Mouse (Mus musculus) macrophage (primary cell): ENCODE results near the gene Ifna11. TPM values are rescaled to one million over a fixed set of nuclear protein-coding genes. Genes with fewer than 3 reads are reported as not detected.

Experiments used
- H3K27ac ChIP-seq: fragments of 350-480 bp; formaldehyde crosslinking; 2 replicates; pipeline ENCODE4 v1.9.0; 2021
- H3K36me3 ChIP-seq: fragments of 350-480 bp; formaldehyde crosslinking; 2 replicates; pipeline ENCODE4 v1.9.0; 2021; ENCODE audit errors: inconsistent target
- H3K4me3 ChIP-seq: fragments of 350-480 bp; formaldehyde crosslinking; 2 replicates; pipeline ENCODE4 v1.9.0; 2021; ENCODE audit errors: inconsistent target
- H3K79me2 ChIP-seq: fragments of 350-480 bp; formaldehyde crosslinking; 2 replicates; pipeline ENCODE4 v1.9.0; 2021; ENCODE audit errors: inconsistent target
- WGBS: methylation state at CpG from one replicate; pipeline ENCODE4 v1.1.7; 2026; ENCODE audit warnings: inconsistent platforms; ENCODE audit not compliant: missing documents; 5-methylcytosine and 5-hydroxymethylcytosine counted together
- polyA plus RNA-seq: library from polyadenylated mRNA; stranded (reverse); fragments of 250-400 nt; gene quantifications from 3 replicates; pipeline ENCODE4 v1.2.4, GENCODE M21; 2018; ENCODE audit warnings: inconsistent platforms

The Ifna11 gene
- polyA plus RNA-seq, 1 experiment from 2014 or later = not detected

- Histone ChIP-seq H3K79me2 (no peaks in the 10 kb centered on the region), H3K4me3 (no peak overlapping the region), H3K36me3 (no peaks in the 10 kb centered on the region), H3K27ac (peak overlapping the region; percentile 75)
- 5% methylated on average over 5 of the region's 6 CpGs for WGBS
Measured at GRCm38 (mm10) chr4:88865011-88865569, 45.3 kb downstream of the Ifna11 start.

GRCm38 (mm10) chr4:88867366-88867925 is 47.7 kb downstream of the Ifna11 start:
- Histone ChIP-seq H3K79me2 (no peaks in the 10 kb centered on the region), H3K4me3 (peak overlapping the region; percentile 54), H3K36me3 (no peaks in the 10 kb centered on the region), H3K27ac (no peak overlapping the region)
- 0% methylated on average over 5 of the region's 8 CpGs for WGBS

- WGBS = 14% methylated on average over 22 of the region's 31 CpGs
- H3K27ac ChIP-seq = no peak overlapping the region
- no peaks in the 10 kb centered on the region for H3K79me2 ChIP-seq
- peak overlapping the region; percentile 54 for H3K4me3 ChIP-seq
- no peaks in the 10 kb centered on the region for H3K36me3 ChIP-seq
Measured at GRCm38 (mm10) chr4:88867926-88868911, 48.5 kb downstream of the Ifna11 start.

Other genes starting within 250 kb of the Ifna11 start
- gene Ifna14, start 248.2 kb upstream of the Ifna11 start, polyA plus RNA-seq = not detected in 3 replicates
- gene Ifna9, start 227.6 kb upstream of the Ifna11 start, polyA plus RNA-seq = not detected in 3 replicates
- gene Ifna12, start 216.6 kb upstream of the Ifna11 start, polyA plus RNA-seq = not detected in 3 replicates
- gene C87499, start 185.5 kb upstream of the Ifna11 start, polyA plus RNA-seq = not detected in 3 replicates
- not detected in 3 replicates for gene Ifna13, start 175.5 kb upstream of the Ifna11 start, polyA plus RNA-seq
- not detected in 3 replicates for gene Ifna16, start 143.0 kb upstream of the Ifna11 start, polyA plus RNA-seq
- gene Ifna2, start 136.0 kb upstream of the Ifna11 start, polyA plus RNA-seq = not detected in 3 replicates
- gene Ifnab, start 128.6 kb upstream of the Ifna11 start, polyA plus RNA-seq = not detected in 3 replicates
- gene Gm26566, start 98.2 kb upstream of the Ifna11 start, polyA plus RNA-seq = 0.47 TPM in 1 of 3 replicates, not detected in the others
- 50.3 to 101 TPM (median 75.4 TPM) in 3 replicates for gene Klhl9, start 97.5 kb upstream of the Ifna11 start, polyA plus RNA-seq
- gene Gm13271, start 65.1 kb upstream of the Ifna11 start, polyA plus RNA-seq = not detected in 3 replicates
- gene Gm13283, start 59.8 kb upstream of the Ifna11 start, polyA plus RNA-seq = not detected in 3 replicates
- gene Gm13290, start 46.1 kb upstream of the Ifna11 start, polyA plus RNA-seq = not detected in 3 replicates
- gene Gm13289, start 43.0 kb upstream of the Ifna11 start, polyA plus RNA-seq = not detected in 3 replicates
- not detected in 3 replicates for gene Gm13272, start 40.1 kb upstream of the Ifna11 start, polyA plus RNA-seq
- gene Ifnz, start 37.8 kb upstream of the Ifna11 start, polyA plus RNA-seq = not detected in 3 replicates
- not detected in 3 replicates for gene Gm13276, start 34.2 kb upstream of the Ifna11 start, polyA plus RNA-seq
- not detected in 3 replicates for gene Gm13277, start 31.3 kb upstream of the Ifna11 start, polyA plus RNA-seq
- gene Gm13278, start 28.4 kb upstream of the Ifna11 start, polyA plus RNA-seq = not detected in 3 replicates
- gene Gm13275, start 25.5 kb upstream of the Ifna11 start, polyA plus RNA-seq = not detected in 3 replicates
- gene Gm13279, start 22.6 kb upstream of the Ifna11 start, polyA plus RNA-seq = not detected in 3 replicates
- gene Gm13285, start 20.3 kb upstream of the Ifna11 start, polyA plus RNA-seq = not detected in 3 replicates
- gene Gm13287, start 16.7 kb upstream of the Ifna11 start, polyA plus RNA-seq = not detected in 3 replicates
- not detected in 3 replicates for gene Gm13288, start 14.4 kb upstream of the Ifna11 start, polyA plus RNA-seq
- not detected in 3 replicates for gene Ifna7, start 3.7 kb upstream of the Ifna11 start, polyA plus RNA-seq
- not detected in 3 replicates for gene Ifna6, start 7.5 kb downstream of the Ifna11 start, polyA plus RNA-seq
- gene Ifna5, start 15.6 kb downstream of the Ifna11 start, polyA plus RNA-seq = not detected in 3 replicates
- gene Ifna4, start 21.9 kb downstream of the Ifna11 start, polyA plus RNA-seq = not detected in 3 replicates
- gene Ifna1, start 30.1 kb downstream of the Ifna11 start, polyA plus RNA-seq = not detected in 3 replicates
- not detected in 3 replicates for gene Ifne, start 60.2 kb downstream of the Ifna11 start, polyA plus RNA-seq